Mouse (Mus musculus) limb, embryonic 14.5 days (tissue): ENCODE measurements around the gene Oxsr1. TPM values are rescaled to one million over a fixed set of nuclear protein-coding genes. Genes with fewer than 3 reads are reported as not detected.
"Not testable (repeated sequence)": the region's sequence is repeated elsewhere in the genome, so short reads cannot be mapped to it uniquely, and the experiment has no call there.

Source experiments
- ATAC-seq: fragments of 200-750 bp; cut with Nextera tagmentation; 2 replicates; pipeline ENCODE4 v1.8.0; 2017; ENCODE audit warnings: low read depth, moderate number of reproducible peaks, moderate TSS enrichment; ENCODE audit not compliant: low FRiP score
- DNase-seq: peaks from one replicate; pipeline ENCODE4 v3.0.0-alpha.2; 2015; ENCODE audit warnings: low spot score
- H3K27ac ChIP-seq: fragments of 300-500 bp; sonication (generic); replicated peaks from 2 replicates; pipeline ENCODE4 v1.5.1; 2014; ENCODE audit warnings: low read depth, mild to moderate bottlenecking, low read length, moderate library complexity, mixed read lengths
- H3K27me3 ChIP-seq: fragments of 300-500 bp; sonication (generic); 2 replicates; pipeline ENCODE4 v1.6.1; 2014; ENCODE audit warnings: low read length, mixed read lengths; ENCODE audit not compliant: control insufficient read depth, insufficient read depth
- H3K36me3 ChIP-seq: fragments of 300-500 bp; sonication (generic); 2 replicates; pipeline ENCODE4 v1.6.1; 2014; ENCODE audit warnings: mild to moderate bottlenecking, low read length, moderate library complexity, mixed read lengths; ENCODE audit not compliant: control insufficient read depth, insufficient read depth
- H3K4me1 ChIP-seq: fragments of 300-500 bp; sonication (generic); 2 replicates; pipeline ENCODE4 v1.6.1; 2014; ENCODE audit warnings: antibody characterized with exemption, low read length, mixed read lengths; ENCODE audit not compliant: control insufficient read depth, insufficient read depth
- H3K4me2 ChIP-seq: fragments of 300-500 bp; sonication (generic); replicated peaks from 2 replicates; pipeline ENCODE4 v1.6.1; 2014; ENCODE audit warnings: low read depth, mild to moderate bottlenecking, low read length, moderate library complexity; ENCODE audit not compliant: severe bottlenecking
- H3K4me3 ChIP-seq: fragments of 300-500 bp; sonication (generic); replicated peaks from 2 replicates; pipeline ENCODE4 v1.5.1; 2014; ENCODE audit warnings: low read length
- H3K9ac ChIP-seq: fragments of 300-500 bp; sonication (generic); 2 replicates; pipeline ENCODE4 v1.6.1; 2014; ENCODE audit warnings: mild to moderate bottlenecking, low read depth, low read length, moderate library complexity; ENCODE audit not compliant: severe bottlenecking
- H3K9me3 ChIP-seq: fragments of 300-500 bp; sonication (generic); 2 replicates; pipeline ENCODE4 v1.6.1; 2016; ENCODE audit warnings: low read length; ENCODE audit not compliant: control insufficient read depth
- POLR2A ChIP-seq: fragments of 200-500 bp; IDR thresholded peaks from 2 replicates; pipeline ENCODE4 v1.8.0; 2012; ENCODE audit warnings: inconsistent platforms, mild to moderate bottlenecking, moderate library complexity, borderline replicate concordance; ENCODE audit not compliant: insufficient read depth, insufficient read length; ENCODE audit errors: extremely low read depth
- WGBS: fragments of 180-500 bp; shearing (Covaris S2); extraction: QIAGEN DNeasy Blood & Tissue Kit; methylation state at CpG from one replicate; pipeline ENCODE4 v1.1.7; 2014; 5-methylcytosine and 5-hydroxymethylcytosine counted together
- polyA plus RNA-seq, 2 experiments: library from polyadenylated mRNA; depleted of rRNA in 1 of 2; stranded (reverse) in 1 of 2; unstranded in 1 of 2; fragments of >200 nt; fragmentation: Nextera tagmentation in 1 of 2; extraction: Ambion mirVana in 1 of 2; gene quantifications; 2 replicates each; pipeline versions ENCODE4 v1.2.1 to v1.2.3; 2012 to 2014

Oxsr1 gene
- polyA plus RNA-seq, 2 experiments = 16.0 to 35.4 TPM

GRCm38 (mm10) chr9:119297696-119298095 is 24.5 kb downstream of the Oxsr1 start:
- Histone ChIP-seq H3K27ac (no peak overlapping the region), H3K4me1 (no peaks in the 10 kb centered on the region), H3K9ac (no peak overlapping the region), H3K27me3 (no peaks in the 10 kb centered on the region), H3K4me3 (no peak overlapping the region), H3K36me3 (peaks cover 9% of the 10 kb centered on the region), H3K9me3 (no peaks in the 10 kb centered on the region), H3K4me2 (no peak overlapping the region)
- DNase-seq = no peak
- no peak for ATAC-seq
- whole genome bisulfite sequencing = 90% methylated on average over 6 of the region's 6 CpGs
- no peak for TF ChIP-seq POLR2A

- H3K27me3 ChIP-seq = no peaks in the 10 kb centered on the region
- peaks cover 13% of the 10 kb centered on the region for H3K36me3 ChIP-seq
- no peak for TF ChIP-seq POLR2A
- H3K9me3 ChIP-seq = no peaks in the 10 kb centered on the region
- ATAC-seq (no peak), DNase-seq (no peak)
- 92% methylated on average over 3 of the region's 3 CpGs for WGBS
- H3K4me2 ChIP-seq = no peak overlapping the region
- no peak overlapping the region for H3K9ac ChIP-seq
- H3K4me1 ChIP-seq = no peaks in the 10 kb centered on the region
- H3K4me3 ChIP-seq = no peak overlapping the region
- H3K27ac ChIP-seq = no peak overlapping the region
Measured at GRCm38 (mm10) chr9:119290791-119291190, 31.4 kb downstream of the Oxsr1 start.

GRCm38 (mm10) chr9:119280894-119281682 is 41.1 kb downstream of the Oxsr1 start:
- no peak overlapping the region for H3K9ac ChIP-seq
- H3K9me3 ChIP-seq = no peaks in the 10 kb centered on the region
- no peak overlapping the region for H3K4me3 ChIP-seq
- H3K27me3 ChIP-seq = no peaks in the 10 kb centered on the region
- ATAC-seq (no peak), DNase-seq (no peak)
- 92% methylated on average over 5 of the region's 5 CpGs for WGBS
- no peak for TF ChIP-seq POLR2A
- H3K4me1 ChIP-seq = no peaks in the 10 kb centered on the region
- H3K4me2 ChIP-seq = no peak overlapping the region
- H3K36me3 ChIP-seq = peaks cover 10% of the 10 kb centered on the region
- H3K27ac ChIP-seq = no peak overlapping the region

- DNase-seq = no peak
- WGBS = 98% methylated on average over 5 of the region's 5 CpGs
- TF ChIP-seq POLR2A = no peak
Measured at GRCm38 (mm10) chr9:119278031-119278430, 44.2 kb downstream of the Oxsr1 start.

GRCm38 (mm10) chr9:119276321-119276720 is 45.9 kb downstream of the Oxsr1 start:
- 84% methylated on average over 7 of the region's 7 CpGs for WGBS

More at GRCm38 (mm10) chr9:119278031-119278430, 44.2 kb downstream of the Oxsr1 start:
- Histone ChIP-seq H3K9me3 (no peaks in the 10 kb centered on the region), H3K36me3 (peaks cover 6% of the 10 kb centered on the region), H3K4me3 (no peak overlapping the region), H3K27me3 (no peaks in the 10 kb centered on the region), H3K9ac (no peak overlapping the region), H3K4me2 (no peak overlapping the region), H3K27ac (no peak overlapping the region), H3K4me1 (no peaks in the 10 kb centered on the region)
- ATAC-seq = no peak

GRCm38 (mm10) chr9:119274814-119275213 is 47.4 kb downstream of the Oxsr1 start:
- H3K9me3 ChIP-seq, H3K4me3 ChIP-seq, ATAC-seq, H3K27me3 ChIP-seq, H3K9ac ChIP-seq, DNase-seq, H3K36me3 ChIP-seq, H3K4me1 ChIP-seq, H3K27ac ChIP-seq, H3K4me2 ChIP-seq: not testable (repeated sequence)
- 87% methylated on average over 5 of the region's 5 CpGs for WGBS

More at GRCm38 (mm10) chr9:119276321-119276720, 45.9 kb downstream of the Oxsr1 start:
- Histone ChIP-seq H3K9ac (no peak overlapping the region), H3K9me3 (no peaks in the 10 kb centered on the region), H3K4me1 (no peaks in the 10 kb centered on the region), H3K36me3 (peaks cover 6% of the 10 kb centered on the region), H3K4me3 (no peak overlapping the region), H3K27ac (no peak overlapping the region), H3K4me2 (no peak overlapping the region), H3K27me3 (no peaks in the 10 kb centered on the region)
- ATAC-seq (no peak), DNase-seq (no peak)
- TF ChIP-seq POLR2A = no peak
